Mouse (Mus musculus): ENCODE data around the gene Reep3. TPM values are rescaled to one million over a fixed set of nuclear protein-coding genes. Genes with fewer than 3 reads are reported as not detected.
"Not testable (repeated sequence)": the region's sequence is repeated elsewhere in the genome, so short reads cannot be mapped to it uniquely, and the experiment has no call there.

The Reep3 gene
- polyA plus RNA-seq, 1 experiment from 2014 or later: 29.3 TPM

DNA sequence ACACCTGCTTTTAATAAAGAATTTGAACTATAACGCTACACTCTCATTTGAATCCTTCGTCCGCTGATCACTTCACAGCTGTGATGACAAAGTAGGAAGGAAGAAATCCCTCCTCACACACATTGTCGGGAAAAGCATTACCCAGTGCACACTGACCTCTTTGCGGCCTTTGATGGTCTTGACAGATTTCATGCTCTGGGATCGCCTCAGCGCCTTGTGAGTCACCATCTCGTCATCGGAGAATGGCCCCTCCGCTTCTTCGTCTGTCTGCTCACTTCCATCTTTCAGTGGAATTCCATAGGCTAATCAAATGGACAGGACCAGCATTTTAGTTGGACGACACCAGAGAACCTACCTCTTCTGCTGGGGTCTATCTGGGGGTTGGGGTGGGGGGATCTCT, 82.0 kb downstream of the Reep3 start:
- ATAC-seq (ENCODE audit: insufficient number of reproducible peaks, low FRiP score): no peak
- Histone ChIP-seq H3K36me3 (peaks cover 16% of the 10 kb centered on the region), H3K9me3 (replicated peaks) (no peaks in the 10 kb centered on the region), H3K4me2 (no peak overlapping the region), H3K27ac (ENCODE audit: poor library complexity, severe bottlenecking) (no peak overlapping the region), H3K4me1 (replicated peaks) (peaks cover 14% of the 10 kb centered on the region), H3K27me3 (replicated peaks) (no peaks in the 10 kb centered on the region), H3K4me3 (no peak overlapping the region), H3K9ac (no peak overlapping the region)
- 75% methylated on average over 12 of the region's 12 CpGs for WGBS

- H3K4me2 ChIP-seq: no peak overlapping the region
- ATAC-seq (ENCODE audit: insufficient number of reproducible peaks, low FRiP score): no peak
- H3K9ac ChIP-seq: no peak overlapping the region
- no peak overlapping the region for H3K4me3 ChIP-seq
- peaks cover 18% of the 10 kb centered on the region for H3K36me3 ChIP-seq
- H3K9me3 ChIP-seq (replicated peaks): no peaks in the 10 kb centered on the region
- H3K4me1 ChIP-seq (replicated peaks): no peaks in the 10 kb centered on the region
- 86% methylated on average over 12 of the region's 12 CpGs for WGBS
- H3K27ac ChIP-seq (ENCODE audit: poor library complexity, severe bottlenecking): no peak overlapping the region
- no peaks in the 10 kb centered on the region for H3K27me3 ChIP-seq (replicated peaks)
Observed at GRCm38 (mm10) chr10:67010521-67010920, 86.2 kb downstream of the Reep3 start.

DNA sequence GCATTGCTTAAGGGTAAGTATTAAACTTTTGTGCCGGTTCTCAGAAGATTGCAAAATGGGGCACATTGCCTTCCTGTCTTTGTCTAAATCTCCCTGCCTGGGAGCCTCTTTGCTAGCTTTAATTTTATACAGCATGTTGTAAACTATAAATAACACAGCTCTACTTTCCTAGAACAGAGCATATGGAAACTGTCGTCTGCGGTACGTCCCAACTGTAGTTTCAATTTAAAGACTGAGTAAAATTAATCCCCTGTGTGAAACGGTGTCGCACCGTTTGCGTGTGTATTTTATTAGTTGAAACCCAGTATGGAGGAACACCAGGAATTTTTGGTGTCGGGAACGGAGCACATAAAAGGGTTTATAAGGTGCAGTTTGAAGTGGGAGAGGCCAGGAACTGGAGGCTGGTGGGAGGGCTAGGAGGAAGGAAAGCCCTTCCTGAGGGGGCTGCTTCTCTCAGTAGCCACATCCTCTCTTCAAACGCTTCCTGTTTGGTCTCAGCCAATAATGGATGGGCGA, 92.2 kb downstream of the Reep3 start:
- H3K4me2 ChIP-seq: peak overlapping the region; percentile 70
- peak overlapping the region; percentile 99 for H3K27ac ChIP-seq (ENCODE audit: poor library complexity, severe bottlenecking)
- WGBS: 7% methylated on average over 12 of the region's 12 CpGs
- peak overlapping the region; percentile 48 for H3K4me3 ChIP-seq
- ATAC-seq (ENCODE audit: insufficient number of reproducible peaks, low FRiP score): no peak
- H3K9ac ChIP-seq: peak overlapping the region; percentile 64
- H3K4me1 ChIP-seq (replicated peaks): peaks cover 33% of the 10 kb centered on the region
- H3K27me3 ChIP-seq (replicated peaks): no peaks in the 10 kb centered on the region
- H3K36me3 ChIP-seq: peaks cover 3% of the 10 kb centered on the region; the same call in 1 of the 2 replicates
- 0 out of 2 replicates have a peak, but pooled peaks cover 2% of the 10 kb centered on the region for H3K9me3 ChIP-seq (replicated peaks)

GRCm38 (mm10) chr10:67003743-67004526, 92.8 kb downstream of the Reep3 start:
- peak; percentile 52 for ATAC-seq (ENCODE audit: insufficient number of reproducible peaks, low FRiP score)
- peaks cover 3% of the 10 kb centered on the region; the same call in 1 of the 2 replicates for H3K36me3 ChIP-seq
- H3K9me3 ChIP-seq (replicated peaks): 0 out of 2 replicates have a peak, but pooled peaks cover 2% of the 10 kb centered on the region
- no peaks in the 10 kb centered on the region for H3K27me3 ChIP-seq (replicated peaks)
- H3K4me1 ChIP-seq (replicated peaks): peaks cover 33% of the 10 kb centered on the region
- peak overlapping the region; percentile 64 for H3K9ac ChIP-seq
- H3K4me2 ChIP-seq: peak overlapping the region; percentile 70
- peak overlapping the region; percentile 48 for H3K4me3 ChIP-seq
- under 1% methylated on average over 22 of the region's 22 CpGs for WGBS
- H3K27ac ChIP-seq (ENCODE audit: poor library complexity, severe bottlenecking): peak overlapping the region; percentile 99

DNA sequence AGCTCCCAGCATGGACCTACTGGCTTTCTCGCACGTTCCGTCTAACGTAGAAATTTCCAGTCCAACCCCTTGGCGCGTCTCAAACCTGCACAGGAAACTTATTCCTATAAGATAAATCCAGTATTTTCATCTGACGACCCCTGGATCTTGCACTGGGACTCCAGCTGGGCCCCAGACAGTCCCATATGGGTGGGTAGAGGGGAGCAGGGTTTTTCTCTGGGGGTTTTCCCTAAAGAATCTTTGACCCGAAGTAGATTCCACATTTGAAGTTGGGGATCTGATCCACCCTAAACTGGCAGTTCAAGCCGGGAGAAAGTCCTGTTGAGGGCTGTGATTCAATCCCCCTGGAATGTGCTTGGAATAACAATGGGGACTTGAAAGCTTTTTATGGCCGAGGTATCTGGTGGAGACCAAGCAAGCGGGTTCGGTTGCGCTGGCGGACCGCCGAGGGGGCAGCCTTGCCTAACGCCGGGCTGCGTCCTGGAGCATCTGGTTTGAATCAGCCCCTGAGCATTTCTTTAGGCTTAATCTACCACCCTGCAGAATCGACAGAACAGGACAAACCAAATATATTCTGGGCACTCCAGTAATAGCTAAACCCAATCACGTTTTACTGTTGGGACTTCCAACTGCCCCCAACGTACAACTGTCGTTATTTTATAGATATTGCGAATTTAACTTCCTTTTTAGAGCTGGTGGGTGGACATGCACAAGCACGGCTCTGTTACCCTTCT, 93.6 kb downstream of the Reep3 start:
- peak overlapping the region; percentile 99 for H3K27ac ChIP-seq (ENCODE audit: poor library complexity, severe bottlenecking)
- ATAC-seq (ENCODE audit: insufficient number of reproducible peaks, low FRiP score): peak; percentile 67
- 0 out of 2 replicates have a peak, but pooled peaks cover 2% of the 10 kb centered on the region for H3K9me3 ChIP-seq (replicated peaks)
- peak overlapping the region; percentile 70 for H3K4me2 ChIP-seq
- H3K4me3 ChIP-seq: peak overlapping the region; percentile 48
- no peaks in the 10 kb centered on the region for H3K36me3 ChIP-seq
- peaks cover 33% of the 10 kb centered on the region for H3K4me1 ChIP-seq (replicated peaks)
- under 1% methylated on average over 25 of the region's 25 CpGs for WGBS
- H3K27me3 ChIP-seq (replicated peaks): no peaks in the 10 kb centered on the region
- H3K9ac ChIP-seq: peak overlapping the region; percentile 64

- H3K27me3 ChIP-seq (replicated peaks): no peaks in the 10 kb centered on the region
- 10% methylated on average over 30 of the region's 30 CpGs for WGBS
- H3K36me3 ChIP-seq: no peaks in the 10 kb centered on the region
- peaks cover 33% of the 10 kb centered on the region for H3K4me1 ChIP-seq (replicated peaks)
- peak overlapping the region; percentile 99 for H3K27ac ChIP-seq (ENCODE audit: poor library complexity, severe bottlenecking)
- 0 out of 2 replicates have a peak, but pooled peaks cover 2% of the 10 kb centered on the region for H3K9me3 ChIP-seq (replicated peaks)
- peak overlapping the region; percentile 48 for H3K4me3 ChIP-seq
- H3K4me2 ChIP-seq: peak overlapping the region; percentile 70
- ATAC-seq (ENCODE audit: insufficient number of reproducible peaks, low FRiP score): peak; percentile 83
- peak overlapping the region; percentile 64 for H3K9ac ChIP-seq
Observed at GRCm38 (mm10) chr10:67002207-67003008, 94.3 kb downstream of the Reep3 start.

DNA sequence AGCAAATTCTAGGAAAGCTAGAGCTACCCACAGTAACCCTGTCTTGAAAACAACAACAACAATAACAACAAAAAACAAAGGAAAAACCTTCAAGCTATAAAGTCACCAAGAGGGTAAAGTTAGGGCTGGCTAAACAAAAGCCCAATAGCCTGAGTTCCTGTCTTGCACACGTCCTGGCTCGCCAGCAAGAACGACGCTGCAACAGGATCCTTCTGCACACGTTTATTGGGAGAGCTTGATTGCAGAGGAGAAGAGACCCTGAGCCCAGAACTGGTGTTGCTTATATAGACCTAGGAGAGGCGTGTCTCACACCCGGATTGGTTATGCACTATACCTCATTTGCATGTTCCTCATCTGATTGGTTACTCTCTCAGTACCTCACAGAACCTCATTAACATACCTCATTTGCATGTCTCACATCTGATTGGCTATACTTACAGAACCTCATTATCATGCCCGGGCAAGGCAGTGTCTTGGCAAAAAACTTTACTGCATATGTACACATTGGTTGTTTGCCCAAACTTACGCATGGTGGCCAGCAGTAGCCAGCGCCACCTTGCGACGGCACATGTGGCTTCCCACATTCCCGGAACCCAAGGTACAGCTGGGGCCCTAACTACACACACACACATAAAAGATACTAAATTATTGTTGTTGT, 95.7 kb downstream of the Reep3 start:
- 93% methylated on average over 13 of the region's 13 CpGs for WGBS
- not testable (repeated sequence) for H3K4me2 ChIP-seq; H3K9ac ChIP-seq; H3K9me3 ChIP-seq (replicated peaks); H3K36me3 ChIP-seq; H3K4me3 ChIP-seq; H3K27me3 ChIP-seq (replicated peaks); ATAC-seq (ENCODE audit: insufficient number of reproducible peaks, low FRiP score); H3K27ac ChIP-seq (ENCODE audit: poor library complexity, severe bottlenecking)
- H3K4me1 ChIP-seq (replicated peaks): peaks cover 33% of the 10 kb centered on the region

GRCm38 (mm10) chr10:67000136-67000535, 96.6 kb downstream of the Reep3 start:
- Histone ChIP-seq H3K36me3 (no peaks in the 10 kb centered on the region), H3K4me1 (replicated peaks) (peaks cover 36% of the 10 kb centered on the region), H3K27me3 (replicated peaks) (no peaks in the 10 kb centered on the region), H3K9ac (no peak overlapping the region), H3K4me2 (0 out of 2 replicates have a peak overlapping the region, but pooled peaks have one; percentile 7), H3K27ac (ENCODE audit: poor library complexity, severe bottlenecking) (peak overlapping the region; percentile 81), H3K4me3 (no peak overlapping the region), H3K9me3 (replicated peaks) (0 out of 2 replicates have a peak, but pooled peaks cover 2% of the 10 kb centered on the region)
- 45% methylated on average over 5 of the region's 5 CpGs for WGBS
- no peak for ATAC-seq (ENCODE audit: insufficient number of reproducible peaks, low FRiP score)

DNA sequence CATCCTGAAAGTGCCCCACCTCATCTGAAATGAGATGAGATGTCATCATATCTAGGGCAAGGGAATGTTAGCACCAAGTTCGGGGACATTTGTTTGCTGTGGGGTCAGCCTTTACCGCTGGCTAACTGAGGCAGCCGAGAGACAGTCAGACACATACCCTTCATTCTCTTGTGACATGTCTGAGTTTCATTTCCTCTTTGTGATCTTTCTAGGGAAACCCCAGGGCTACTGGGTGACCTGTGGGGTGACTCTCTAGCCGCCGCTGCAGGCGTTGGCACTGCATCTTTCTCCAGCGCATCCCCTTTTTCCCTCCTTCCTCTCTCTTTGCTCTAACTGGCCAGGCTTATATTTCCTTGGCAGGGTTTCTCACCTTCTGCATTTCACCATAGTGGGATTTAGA, 98.0 kb downstream of the Reep3 start:
- Histone ChIP-seq H3K4me3 (no peak overlapping the region), H3K4me2 (no peak overlapping the region), H3K9ac (no peak overlapping the region), H3K4me1 (replicated peaks) (peaks cover 35% of the 10 kb centered on the region), H3K27ac (ENCODE audit: poor library complexity, severe bottlenecking) (no peak overlapping the region), H3K9me3 (replicated peaks) (0 out of 2 replicates have a peak, but pooled peaks cover 2% of the 10 kb centered on the region), H3K27me3 (replicated peaks) (no peaks in the 10 kb centered on the region), H3K36me3 (no peaks in the 10 kb centered on the region)
- no peak for ATAC-seq (ENCODE audit: insufficient number of reproducible peaks, low FRiP score)
- 86% methylated on average over 7 of the region's 7 CpGs for WGBS

DNA sequence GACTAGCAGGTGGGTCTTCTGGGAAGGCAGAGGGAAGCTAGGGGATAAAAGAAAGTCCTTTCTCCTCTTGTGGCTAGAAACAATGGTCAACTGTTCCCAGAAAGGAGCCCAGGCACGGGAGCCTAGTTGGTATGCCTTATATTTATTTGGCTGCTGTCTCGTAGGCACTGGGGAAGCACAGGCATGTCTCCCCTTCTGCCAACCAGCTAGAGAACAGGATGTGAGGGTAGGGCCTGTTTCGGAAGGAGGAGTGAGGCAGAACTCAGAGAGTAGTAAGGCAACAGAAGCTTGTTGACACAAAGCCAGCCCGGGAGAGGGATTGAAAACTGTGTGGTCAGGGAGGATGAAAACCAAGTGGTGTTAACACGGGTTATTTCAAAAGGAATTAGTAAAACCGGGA, 101.6 kb downstream of the Reep3 start:
- Histone ChIP-seq H3K27me3 (replicated peaks) (no peaks in the 10 kb centered on the region), H3K36me3 (no peaks in the 10 kb centered on the region), H3K27ac (ENCODE audit: poor library complexity, severe bottlenecking) (peak overlapping the region; percentile 71), H3K4me3 (no peak overlapping the region), H3K4me2 (no peak overlapping the region; the same call in 1 of the 2 replicates), H3K9ac (no peak overlapping the region), H3K9me3 (replicated peaks) (no peaks in the 10 kb centered on the region), H3K4me1 (replicated peaks) (peaks cover 14% of the 10 kb centered on the region)
- ATAC-seq (ENCODE audit: insufficient number of reproducible peaks, low FRiP score): no peak
- WGBS: 52% methylated on average over 6 of the region's 6 CpGs

All from heart, embryonic 12.5 days (tissue).